Mouse (Mus musculus): Measurements from ENCODE around the gene Rbm19. TPM values are rescaled to one million over a fixed set of nuclear protein-coding genes. Genes with fewer than 3 reads are reported as not detected.

Gene Rbm19
- total RNA-seq, 2 experiments from 2014 or later, result 17.0 to 18.3 TPM

- intact Hi-C loops (cut with DNase I), result loop anchor here (5.0 kb wide), 1 partner anchor 44 kb away; the partner anchor contains the start of gene Rbm19
- DNase-seq, result no peak
These were observed 44.8 kb downstream of the Rbm19 start for GRCm38 (mm10) chr5:120160923-120161658.

- no peak for DNase-seq
- intact Hi-C loops (cut with DNase I), result loop anchor here (5.0 kb wide), 1 partner anchor 45 kb away; the partner anchor contains the start of gene Rbm19
These were observed 46.4 kb downstream of the Rbm19 start for GRCm38 (mm10) chr5:120162689-120163088.

- intact Hi-C loops (cut with DNase I), result loop anchor here (5.0 kb wide), 1 partner anchor 46 kb away; the partner anchor contains the start of gene Rbm19
- DNase-seq, result no peak
These were observed 47.2 kb downstream of the Rbm19 start for GRCm38 (mm10) chr5:120163428-120163827.

GRCm38 (mm10) chr5:120164450-120164849 lies 48.2 kb downstream of the Rbm19 start:
- peak; percentile 71 to 80 for DNase-seq
- intact Hi-C loops (cut with DNase I), result loop anchor here (5.0 kb wide), 1 partner anchor 47 kb away; the partner anchor contains the start of gene Rbm19

- intact Hi-C loops (cut with DNase I), result no loop called here
- DNase-seq, result no peak
These were observed 49.0 kb downstream of the Rbm19 start for GRCm38 (mm10) chr5:120165061-120165942.

GRCm38 (mm10) chr5:120167787-120168325 lies 51.6 kb downstream of the Rbm19 start:
- intact Hi-C loops (cut with DNase I), result no loop called here
- DNase-seq, result no peak

- intact Hi-C loops (cut with DNase I), result no loop called here
- no peak for DNase-seq
These were observed 55.8 kb downstream of the Rbm19 start for GRCm38 (mm10) chr5:120171865-120172728.

GRCm38 (mm10) chr5:120172729-120173101 lies 56.5 kb downstream of the Rbm19 start:
- intact Hi-C loops (cut with DNase I), result no loop called here
- no peak for DNase-seq

- intact Hi-C loops (cut with DNase I), result loop anchor here (2.0 kb wide), 1 partner anchor 36 kb away; no protein-coding TSS in a partner anchor
- DNase-seq, result peak in 1 of 2 experiments; percentile 36
These were observed 58.1 kb downstream of the Rbm19 start for GRCm38 (mm10) chr5:120174317-120174716.

- intact Hi-C loops (cut with DNase I), result loop anchor here (2.0 kb wide), 1 partner anchor 36 kb away; no protein-coding TSS in a partner anchor
- DNase-seq, result no peak
These were observed 59.0 kb downstream of the Rbm19 start for GRCm38 (mm10) chr5:120175217-120175616.

- peak; percentile 51 to 68 for DNase-seq
- intact Hi-C loops (cut with DNase I), result no loop called here
These were observed 60.2 kb downstream of the Rbm19 start for GRCm38 (mm10) chr5:120176246-120177065.

GRCm38 (mm10) chr5:120177066-120177340 lies 60.7 kb downstream of the Rbm19 start:
- DNase-seq, result no peak
- intact Hi-C loops (cut with DNase I), result no loop called here

GRCm38 (mm10) chr5:120180102-120180501 lies 63.8 kb downstream of the Rbm19 start:
- intact Hi-C loops (cut with DNase I), result no loop called here
- no peak for DNase-seq

GRCm38 (mm10) chr5:120181384-120181783 lies 65.1 kb downstream of the Rbm19 start:
- peak; percentile 42 to 63 for DNase-seq
- intact Hi-C loops (cut with DNase I), result no loop called here

- intact Hi-C loops (cut with DNase I), result no loop called here
- DNase-seq, result no peak
These were observed 67.1 kb downstream of the Rbm19 start for GRCm38 (mm10) chr5:120183321-120183720.

- no peak for DNase-seq
- intact Hi-C loops (cut with DNase I), result no loop called here
These were observed 67.5 kb downstream of the Rbm19 start for GRCm38 (mm10) chr5:120183790-120184189.

- intact Hi-C loops (cut with DNase I), result no loop called here
These were observed 69.7 kb downstream of the Rbm19 start for GRCm38 (mm10) chr5:120185949-120186348.

GRCm38 (mm10) chr5:120188541-120188940 lies 72.3 kb downstream of the Rbm19 start:
- intact Hi-C loops (cut with DNase I), result no loop called here
- no peak for DNase-seq

More at GRCm38 (mm10) chr5:120185949-120186348, 69.7 kb downstream of the Rbm19 start:
- no peak for DNase-seq

- no peak for DNase-seq
- intact Hi-C loops (cut with DNase I), result no loop called here
These were observed 73.8 kb downstream of the Rbm19 start for GRCm38 (mm10) chr5:120190001-120190582.
